Mouse (Mus musculus) olfactory bulb, adult 2 months (tissue): ENCODE measurements around the gene Skp1a.

Source experiments
- CTCF ChIP-seq: fragments of 200-500 bp; IDR thresholded peaks from 2 replicates; pipeline ENCODE4 v1.5.1; 2012; ENCODE audit warnings: low read depth, mild to moderate bottlenecking, low read length, moderate library complexity; ENCODE audit not compliant: insufficient read depth
- POLR2A ChIP-seq: fragments of 200-500 bp; IDR thresholded peaks from 2 replicates; pipeline ENCODE4 v1.6.1; 2012; ENCODE audit warnings: mild to moderate bottlenecking, low read depth, low read length, moderate library complexity; ENCODE audit not compliant: insufficient read depth

GRCm38 (mm10) chr11:52249452-52249851 lies 17.7 kb downstream of the Skp1a start:
- no peak for TF ChIP-seq POLR2A
- no peak for TF ChIP-seq CTCF
